Mouse (Mus musculus) hindbrain, embryonic 11.5 days (tissue): ENCODE results near the gene Pold1. TPM values are rescaled to one million over a fixed set of nuclear protein-coding genes. Genes with fewer than 3 reads are reported as not detected.

Source experiments
- ATAC-seq: fragments of 200-750 bp; cut with Nextera tagmentation; 2 replicates; pipeline ENCODE4 v1.8.0; 2017; ENCODE audit warnings: mild to moderate bottlenecking, moderate TSS enrichment, moderate library complexity; ENCODE audit not compliant: low FRiP score
- DNase-seq: peaks from one replicate; pipeline ENCODE4 v3.0.0-alpha.2; 2015; ENCODE audit warnings: low spot score
- H3K27ac ChIP-seq: fragments of 300-500 bp; sonication (generic); 2 replicates; pipeline ENCODE4 v1.5.1; 2014; ENCODE audit warnings: mild to moderate bottlenecking, low read depth, low read length
- H3K27me3 ChIP-seq: fragments of 300-500 bp; sonication (generic); 2 replicates; pipeline ENCODE4 v1.6.1; 2014; ENCODE audit warnings: mild to moderate bottlenecking, low read length, moderate library complexity, mixed read lengths; ENCODE audit not compliant: control insufficient read depth, insufficient read depth
- H3K36me3 ChIP-seq: fragments of 300-500 bp; sonication (generic); 2 replicates; pipeline ENCODE4 v1.6.1; 2014; ENCODE audit warnings: mild to moderate bottlenecking, low read length, moderate library complexity, mixed read lengths; ENCODE audit not compliant: control insufficient read depth, insufficient read depth
- H3K4me1 ChIP-seq: fragments of 300-500 bp; sonication (generic); replicated peaks from 2 replicates; pipeline ENCODE4 v1.6.1; 2014; ENCODE audit warnings: low read length, mixed read lengths; ENCODE audit not compliant: control insufficient read depth, insufficient read depth
- H3K4me2 ChIP-seq: fragments of 300-500 bp; sonication (generic); replicated peaks from 2 replicates; pipeline ENCODE4 v1.6.1; 2014; ENCODE audit warnings: mild to moderate bottlenecking, low read depth, low read length
- H3K4me3 ChIP-seq: fragments of 300-500 bp; sonication (generic); 2 replicates; pipeline ENCODE4 v1.5.1; 2014; ENCODE audit warnings: low read depth, low read length
- H3K9ac ChIP-seq: fragments of 300-500 bp; sonication (generic); 2 replicates; pipeline ENCODE4 v1.6.1; 2014; ENCODE audit warnings: low read depth, low read length
- H3K9me3 ChIP-seq: fragments of 300-500 bp; sonication (generic); 2 replicates; pipeline ENCODE4 v1.6.1; 2016; ENCODE audit warnings: low read length; ENCODE audit not compliant: control insufficient read depth
- WGBS: fragments of 180-500 bp; shearing (Covaris S2); extraction: QIAGEN DNeasy Blood & Tissue Kit; methylation state at CpG from one replicate; pipeline ENCODE4 v1.1.7; 2014; 5-methylcytosine and 5-hydroxymethylcytosine counted together
- polyA plus RNA-seq: library from polyadenylated mRNA; unstranded; fragments of >200 nt; fragmentation: Nextera tagmentation; extraction: Ambion mirVana; gene quantifications from 2 replicates; pipeline ENCODE4 v1.2.1, GENCODE M21; 2014

Pold1 gene
- polyA plus RNA-seq, 1 experiment from 2014 or later = 40.9 TPM

GRCm38 (mm10) chr7:44591348-44592116 lies 42.9 kb upstream of the Pold1 start:
- Histone ChIP-seq H3K27me3 (peaks cover 38% of the 10 kb centered on the region), H3K36me3 (no peaks in the 10 kb centered on the region), H3K4me2 (peak overlapping the region; percentile 99), H3K9ac (peak overlapping the region; percentile 64), H3K4me1 (peaks cover 19% of the 10 kb centered on the region), H3K4me3 (peak overlapping the region; percentile 62), H3K9me3 (no peaks in the 10 kb centered on the region), H3K27ac (no peak overlapping the region; the same call in 1 of the 2 replicates)
- no peak for ATAC-seq
- peak; percentile 29 for DNase-seq
- under 1% methylated on average over 50 of the region's 60 CpGs for WGBS

- H3K4me2 ChIP-seq = peak within 1 kb of the TSS; percentile 99
- H3K27me3 ChIP-seq = peaks cover 38% of the 10 kb centered on the region
- DNase-seq (peak; percentile 94), ATAC-seq (peak; percentile 91)
- under 1% methylated on average over 78 of the region's 80 CpGs for WGBS
- peak within 1 kb of the TSS; percentile 62 for H3K4me3 ChIP-seq
- H3K9ac ChIP-seq = peak within 1 kb of the TSS; percentile 64
- no peaks in the 10 kb centered on the region for H3K9me3 ChIP-seq
- H3K36me3 ChIP-seq = no peaks in the 10 kb centered on the region
- no peak within 1 kb of the TSS; the same call in 1 of the 2 replicates for H3K27ac ChIP-seq
- peaks cover 19% of the 10 kb centered on the region for H3K4me1 ChIP-seq
Measured at GRCm38 (mm10) chr7:44590402-44591347, 42.0 kb upstream of the Pold1 start, which contains the start of gene Kcnc3. TSS of gene Kcnc3 (plus strand) at chr7:44590664.

GRCm38 (mm10) chr7:44589946-44590345 lies 41.3 kb upstream of the Pold1 start:
- Histone ChIP-seq H3K9ac (no peak overlapping the region), H3K4me3 (0 out of 2 replicates have a peak overlapping the region, but pooled peaks have one; percentile 0), H3K27me3 (peaks cover 39% of the 10 kb centered on the region), H3K27ac (no peak overlapping the region), H3K4me2 (peak overlapping the region; percentile 99), H3K36me3 (no peaks in the 10 kb centered on the region), H3K9me3 (no peaks in the 10 kb centered on the region), H3K4me1 (peaks cover 19% of the 10 kb centered on the region)
- 2% methylated on average over 13 of the region's 13 CpGs for WGBS
- peak; percentile 39 for DNase-seq
- ATAC-seq = no peak

- DNase-seq (peak; percentile 89), ATAC-seq (peak; percentile 30)
- Histone ChIP-seq H3K4me3 (peak overlapping the region; percentile 28), H3K9me3 (no peaks in the 10 kb centered on the region), H3K4me2 (peak overlapping the region; percentile 99), H3K4me1 (peaks cover 19% of the 10 kb centered on the region), H3K9ac (peak overlapping the region; percentile 47), H3K36me3 (no peaks in the 10 kb centered on the region), H3K27ac (no peak overlapping the region), H3K27me3 (peaks cover 39% of the 10 kb centered on the region)
- under 1% methylated on average over 23 of the region's 33 CpGs for WGBS
Measured at GRCm38 (mm10) chr7:44589149-44589548, 40.5 kb upstream of the Pold1 start.

GRCm38 (mm10) chr7:44588338-44588737 lies 39.7 kb upstream of the Pold1 start:
- H3K9me3 ChIP-seq = no peaks in the 10 kb centered on the region
- no peak overlapping the region for H3K27ac ChIP-seq
- no peak for ATAC-seq
- H3K36me3 ChIP-seq = no peaks in the 10 kb centered on the region
- 11% methylated on average over 12 of the region's 12 CpGs for WGBS
- peak overlapping the region; percentile 47 for H3K9ac ChIP-seq
- peaks cover 19% of the 10 kb centered on the region for H3K4me1 ChIP-seq
- peaks cover 36% of the 10 kb centered on the region for H3K27me3 ChIP-seq
- peak overlapping the region; percentile 99 for H3K4me2 ChIP-seq
- peak overlapping the region; percentile 28 for H3K4me3 ChIP-seq
- DNase-seq = peak; percentile 16

GRCm38 (mm10) chr7:44587676-44588075 lies 39.0 kb upstream of the Pold1 start:
- Histone ChIP-seq H3K27ac (no peak overlapping the region), H3K4me3 (no peak overlapping the region), H3K9me3 (no peaks in the 10 kb centered on the region), H3K36me3 (no peaks in the 10 kb centered on the region), H3K4me2 (peak overlapping the region; percentile 63; the same call in 1 of the 2 replicates), H3K27me3 (peaks cover 29% of the 10 kb centered on the region), H3K4me1 (peaks cover 14% of the 10 kb centered on the region), H3K9ac (no peak overlapping the region; the same call in 1 of the 2 replicates)
- peak; percentile 7 for DNase-seq
- ATAC-seq = no peak
- WGBS = 39% methylated on average over 6 of the region's 6 CpGs

GRCm38 (mm10) chr7:44586930-44587329 lies 38.3 kb upstream of the Pold1 start:
- Histone ChIP-seq H3K36me3 (no peaks in the 10 kb centered on the region), H3K27ac (no peak overlapping the region), H3K9ac (peak overlapping the region; percentile 44; the same call in 1 of the 2 replicates), H3K9me3 (no peaks in the 10 kb centered on the region), H3K27me3 (peaks cover 22% of the 10 kb centered on the region), H3K4me1 (peaks cover 10% of the 10 kb centered on the region), H3K4me2 (peak overlapping the region; percentile 63), H3K4me3 (peak overlapping the region; percentile 32)
- WGBS = 1% methylated on average over 18 of the region's 18 CpGs
- DNase-seq (peak; percentile 83), ATAC-seq (0 out of 2 replicates have a peak, but pooled peaks have one; percentile 28)

GRCm38 (mm10) chr7:44586518-44586917 lies 37.9 kb upstream of the Pold1 start:
- peak overlapping the region; percentile 34 for H3K9ac ChIP-seq
- H3K4me1 ChIP-seq = peaks cover 7% of the 10 kb centered on the region
- H3K27ac ChIP-seq = no peak overlapping the region

More at GRCm38 (mm10) chr7:44586518-44586917, 37.9 kb upstream of the Pold1 start:
- peak overlapping the region; percentile 63 for H3K4me2 ChIP-seq
- DNase-seq = peak; percentile 56
- H3K4me3 ChIP-seq = peak overlapping the region; percentile 32
- no peaks in the 10 kb centered on the region for H3K36me3 ChIP-seq
- no peaks in the 10 kb centered on the region for H3K9me3 ChIP-seq
- ATAC-seq = no peak
- WGBS = 14% methylated on average over 19 of the region's 19 CpGs
- peaks cover 17% of the 10 kb centered on the region for H3K27me3 ChIP-seq
